Comparison of ENCODE assay signal across 15 mouse cellular contexts in genomic region chr11:14072570-14072969, GRCm38 (mm10).
"Had no signal": no experiment of that assay in that cellular context is flagged by ENCODE, and none has a peak within 500 bp of the region (broad histone marks: within the 10 kb centered on the region; RNA-seq: fewer than 3 reads in every experiment).

No protein-coding gene starts in this region.

- ATAC-seq: midbrain, embryonic 13.5 days had no signal

- DNase-seq: lung, adult 18-20 months; lung, embryonic 14.5 days; lung, postnatal 10 days; lung, postnatal 4 days; retina, postnatal 1 day; right cerebral cortex, adult 18-20 months; right cerebral cortex, postnatal 25 days; right cerebral cortex, postnatal 4 days; spleen, adult 18-20 months; thymus, adult 18-20 months; thymus, postnatal 14 days; thymus, postnatal 36 days had no signal

- H3K27me3 ChIP-seq: midbrain, embryonic 13.5 days; neural tube, embryonic 12.5 days had no signal

- H3K4me1 ChIP-seq: midbrain, embryonic 13.5 days; neural tube, embryonic 12.5 days had no signal

- H3K36me3 ChIP-seq: midbrain, embryonic 13.5 days; neural tube, embryonic 12.5 days had no signal

- H3K9me3 ChIP-seq: midbrain, embryonic 13.5 days; neural tube, embryonic 12.5 days had no signal

- H3K27ac ChIP-seq: liver, embryonic 14.5 days; midbrain, embryonic 13.5 days; neural tube, embryonic 12.5 days had no signal

- H3K4me3 ChIP-seq: midbrain, embryonic 13.5 days; neural tube, embryonic 12.5 days had no signal

- H3K4me2 ChIP-seq: lung, embryonic 14.5 days; midbrain, embryonic 13.5 days; neural tube, embryonic 12.5 days had no signal

- H3K9ac ChIP-seq: liver, embryonic 14.5 days; lung, embryonic 14.5 days; midbrain, embryonic 13.5 days; neural tube, embryonic 12.5 days had no signal
